Mouse (Mus musculus) ovary, postnatal 10 days (tissue): ENCODE measurements around the gene Rufy1.

ENCODE experiments used
- DNase-seq: peaks from one replicate; pipeline ENCODE4 v3.0.0; 2022; ENCODE audit warnings: low spot score

Rufy1 gene

GRCm38 (mm10) chr11:50352177-50352576, 78.7 kb downstream of the Rufy1 start:
- DNase-seq, result no peak

- no peak for DNase-seq
Observed at GRCm38 (mm10) chr11:50346256-50347032, 84.5 kb downstream of the Rufy1 start.

GRCm38 (mm10) chr11:50345486-50345885, 85.4 kb downstream of the Rufy1 start:
- DNase-seq, result no peak
